Mouse (Mus musculus) G1E-ER4 (cell line): ENCODE data around the gene Lamc3. TPM values are rescaled to one million over a fixed set of nuclear protein-coding genes. Genes with fewer than 3 reads are reported as not detected.

ENCODE experiments used
- GATA1 ChIP-seq: IDR thresholded peaks from one replicate; pipeline ENCODE4 v1.8.0; 2012; ENCODE audit warnings: low read length, inconsistent platforms
- polyA plus RNA-seq: library from polyadenylated mRNA; stranded (reverse); fragments of >175 nt; gene quantifications from 2 replicates; pipeline ENCODE4 v1.2.3, GENCODE M21; 2012

Gene Lamc3
- polyA plus RNA-seq: not detected in 2 replicates

DNA sequence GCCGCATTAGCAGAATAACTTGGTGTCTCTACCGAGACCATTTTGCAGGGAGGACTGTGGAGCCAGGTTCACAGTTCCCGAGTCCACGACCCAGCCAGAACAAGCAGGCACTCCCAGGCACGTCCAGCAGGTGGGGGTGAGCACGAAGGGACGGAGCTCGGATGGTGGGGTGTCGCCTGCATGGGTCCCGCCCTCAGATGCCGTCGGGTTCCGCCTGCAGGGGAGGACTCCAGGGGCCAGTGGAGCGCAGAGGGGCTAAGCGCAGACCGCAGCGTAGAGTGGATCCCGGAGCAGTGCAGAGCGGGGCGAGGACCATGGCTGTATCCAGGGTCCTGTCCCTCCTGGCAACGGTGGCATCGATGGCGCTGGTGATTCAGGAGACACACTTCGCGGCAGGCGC lies at the start of gene Lamc3:
Gene Lamc3 (plus strand): TSS at position 262 of the 400 bp plus-strand sequence.
- TF ChIP-seq GATA1: no peak

DNA sequence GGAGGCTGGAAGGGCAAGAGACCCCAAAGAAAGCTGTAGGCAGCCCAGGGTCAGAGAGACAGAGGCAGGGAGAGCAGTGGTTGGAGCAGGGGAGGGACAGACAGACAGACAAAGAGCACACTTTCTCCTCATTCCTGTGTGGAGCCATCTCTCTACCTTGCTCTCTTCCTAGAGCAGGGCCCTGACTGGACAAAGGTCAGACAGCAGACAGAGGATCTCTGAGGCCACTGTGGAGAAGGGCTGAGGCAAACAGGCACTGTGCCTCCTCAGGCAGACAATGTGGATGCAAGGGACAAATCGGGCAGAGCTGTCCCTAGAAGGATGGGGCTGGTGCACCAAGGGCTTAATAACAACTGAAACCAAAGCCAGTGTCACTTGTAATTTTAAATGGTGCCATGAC lies 48.2 kb upstream of the Lamc3 start:
- no peak for TF ChIP-seq GATA1

- no peak for TF ChIP-seq GATA1
These were observed 42.4 kb upstream of the Lamc3 start for GRCm38 (mm10) chr2:31844729-31845136.

DNA sequence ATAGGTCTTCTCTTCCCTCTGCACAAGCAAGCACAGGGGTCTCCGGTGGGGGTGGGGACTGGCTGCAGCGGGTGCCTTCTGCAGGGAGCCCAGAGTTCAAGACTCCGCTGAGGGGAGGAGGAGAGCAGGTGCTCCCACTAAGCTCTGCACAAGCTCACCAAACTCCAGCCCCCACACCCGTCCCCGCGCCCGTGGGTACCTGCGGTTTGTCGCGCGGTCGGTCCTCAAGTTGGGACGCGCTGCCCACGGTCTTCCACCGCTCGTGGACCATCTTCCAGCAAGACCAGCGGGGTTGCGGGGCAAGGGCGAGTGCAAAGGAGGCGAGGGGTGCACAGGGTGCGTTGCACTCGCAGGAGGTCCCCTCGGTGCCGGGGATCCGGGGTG lies 41.6 kb upstream of the Lamc3 start:
- no peak for TF ChIP-seq GATA1

DNA sequence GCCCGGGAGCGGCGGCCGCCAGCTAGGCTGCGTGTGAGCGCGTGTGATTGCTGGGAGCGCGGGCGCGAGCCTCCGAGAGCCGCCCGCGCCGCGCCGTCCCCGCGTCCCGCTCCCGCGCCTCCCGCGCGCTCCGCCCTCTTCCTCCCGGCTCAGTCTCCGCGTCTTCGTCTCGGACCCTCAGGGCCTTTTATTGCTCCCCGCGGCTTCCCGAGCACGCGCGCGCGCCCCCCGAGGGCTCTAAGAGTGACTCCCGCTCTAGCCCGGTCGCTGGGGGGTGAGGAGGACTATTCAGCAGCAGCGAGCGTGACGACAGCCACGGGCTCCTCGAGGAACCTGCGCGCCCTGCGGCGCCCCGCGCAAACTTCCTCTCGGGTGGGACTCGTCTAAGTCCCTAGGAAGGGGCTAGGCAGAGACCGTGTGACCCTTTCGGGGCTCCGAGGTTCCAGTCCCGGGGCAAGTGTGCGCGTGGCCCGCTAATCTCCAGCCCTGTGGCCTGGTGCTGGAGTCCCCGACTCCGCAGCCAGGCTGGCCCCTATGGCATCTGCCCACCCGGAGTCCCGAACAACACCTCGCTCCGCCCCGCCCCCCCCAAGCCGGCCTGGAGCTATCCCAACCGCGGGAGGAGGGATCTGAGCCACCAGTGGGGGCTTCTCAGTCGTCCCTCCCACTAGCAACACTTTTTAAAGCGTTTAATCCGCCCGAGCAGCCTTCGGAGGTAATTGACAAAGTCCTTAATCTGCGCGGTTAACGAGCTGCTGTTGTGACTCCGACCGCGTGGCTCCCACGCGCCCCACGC lies 41.0 kb upstream of the Lamc3 start, which contains the start of gene Fibcd1:
Gene Fibcd1 (minus strand): TSS at position 110 of the 796 bp plus-strand sequence.
- TF ChIP-seq GATA1: no peak

DNA sequence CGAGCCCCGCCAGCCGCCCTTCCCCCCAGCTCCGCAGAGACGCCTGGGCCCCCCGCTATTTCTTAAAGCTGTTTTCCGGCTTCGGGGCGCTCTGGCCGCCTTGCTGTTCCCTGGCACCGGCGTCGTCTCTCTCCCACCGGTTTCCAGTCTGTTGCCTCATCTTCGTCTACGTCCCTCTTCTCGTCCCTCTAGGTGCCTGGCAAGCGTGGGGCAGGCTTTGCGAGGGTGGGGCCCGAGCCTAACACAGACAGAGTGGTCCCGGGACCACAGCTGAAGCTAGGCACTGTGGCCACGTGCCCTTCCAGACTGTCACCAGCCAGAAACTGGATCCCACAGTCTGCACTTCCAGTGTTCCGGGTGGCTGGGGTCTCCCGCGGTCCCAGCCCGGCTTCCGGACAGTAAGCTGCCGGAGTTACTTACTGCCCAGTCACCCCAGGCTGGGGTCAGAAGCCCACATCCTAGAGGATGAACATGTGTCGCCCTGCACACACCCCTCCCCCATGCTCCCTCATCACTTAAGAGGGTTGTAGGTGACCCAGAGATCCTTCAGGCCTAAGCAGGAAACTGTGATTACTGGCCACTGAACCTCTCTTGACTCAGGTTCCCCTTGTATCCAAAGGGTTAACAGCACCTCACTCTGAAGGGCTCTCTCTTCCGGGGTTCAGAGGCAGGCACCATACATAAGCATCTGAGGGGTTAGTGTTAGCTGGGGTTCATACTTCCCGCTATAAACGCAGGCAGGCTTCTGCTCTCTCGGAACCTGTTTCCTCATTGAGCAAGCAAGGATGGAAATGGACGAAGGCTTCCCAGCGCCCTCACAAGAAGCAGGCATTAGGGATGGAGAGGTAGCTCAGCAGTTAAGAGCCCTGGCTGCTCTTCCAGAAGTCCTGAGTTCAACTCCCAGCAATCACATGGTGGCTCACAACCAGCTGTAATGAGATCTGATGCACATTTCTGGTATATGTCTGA lies 40.1 kb upstream of the Lamc3 start:
- no peak for TF ChIP-seq GATA1

DNA sequence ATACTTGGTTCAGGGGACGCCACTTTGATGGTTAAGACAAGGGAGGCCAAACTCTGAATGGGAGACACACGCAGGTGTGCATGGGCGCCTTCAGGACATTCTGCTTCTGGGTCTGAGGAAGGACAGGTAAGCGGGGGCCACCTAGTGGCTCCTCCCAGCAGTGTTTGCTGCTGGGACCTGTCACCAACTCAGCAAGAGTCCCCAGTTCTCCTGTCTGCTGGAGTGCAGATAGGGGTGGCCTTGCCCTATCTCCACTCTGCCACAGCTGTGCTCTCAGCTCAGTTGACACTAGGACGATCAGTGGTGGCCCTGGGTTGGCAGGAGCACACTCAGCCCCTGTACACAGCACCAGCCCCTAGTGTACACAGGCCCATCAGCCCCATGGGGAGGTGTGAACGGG lies 39.2 kb upstream of the Lamc3 start:
- no peak for TF ChIP-seq GATA1

GRCm38 (mm10) chr2:31850141-31850540 lies 37.0 kb upstream of the Lamc3 start:
- TF ChIP-seq GATA1: no peak

DNA sequence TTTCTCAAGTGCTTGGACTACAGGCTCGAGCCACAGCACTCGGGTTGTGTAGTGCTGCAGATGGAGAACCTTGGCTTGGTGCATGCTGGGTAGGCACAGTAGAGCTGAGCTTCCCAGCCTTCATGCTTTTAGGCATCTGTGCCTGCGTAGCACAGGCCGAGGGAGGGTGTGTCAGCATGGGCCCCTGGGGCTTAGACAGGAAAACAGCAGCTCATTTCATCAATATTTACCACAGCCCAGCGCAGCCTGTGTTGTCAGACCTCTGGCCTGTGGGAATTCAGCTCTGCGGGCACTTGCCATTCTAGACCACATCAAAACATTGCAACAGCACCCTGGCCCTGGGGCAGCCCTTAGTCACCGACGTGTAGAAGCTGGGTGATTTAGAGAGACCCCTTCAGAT lies 31.1 kb upstream of the Lamc3 start:
- no peak for TF ChIP-seq GATA1

DNA sequence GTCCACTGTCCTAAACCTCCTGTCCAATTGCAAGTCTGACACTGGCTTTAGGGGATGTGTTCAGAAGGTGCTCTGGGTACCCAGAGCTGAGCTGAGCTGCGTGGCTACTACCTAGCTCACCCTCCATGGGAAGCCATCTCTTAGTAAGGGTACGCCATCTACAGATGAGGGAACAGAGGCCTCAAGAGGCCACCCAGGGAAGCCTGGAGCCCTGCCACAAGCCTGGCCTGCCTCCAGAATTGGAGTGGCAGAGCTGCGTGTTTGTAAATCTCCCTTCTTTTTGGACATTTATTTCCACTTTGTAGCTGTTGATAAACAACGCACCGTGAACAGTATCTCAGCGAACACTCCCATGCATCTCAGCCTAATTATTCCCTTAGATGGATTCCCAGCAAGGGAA lies 29.9 kb upstream of the Lamc3 start:
- no peak for TF ChIP-seq GATA1

- TF ChIP-seq GATA1: no peak
These were observed 28.6 kb upstream of the Lamc3 start for GRCm38 (mm10) chr2:31858500-31858899.

- TF ChIP-seq GATA1: no peak
These were observed 24.2 kb upstream of the Lamc3 start for GRCm38 (mm10) chr2:31862919-31863318.

- no peak for TF ChIP-seq GATA1
These were observed 23.3 kb upstream of the Lamc3 start for GRCm38 (mm10) chr2:31863766-31864165.

- TF ChIP-seq GATA1: no peak
These were observed 22.2 kb upstream of the Lamc3 start for GRCm38 (mm10) chr2:31864891-31865290.

DNA sequence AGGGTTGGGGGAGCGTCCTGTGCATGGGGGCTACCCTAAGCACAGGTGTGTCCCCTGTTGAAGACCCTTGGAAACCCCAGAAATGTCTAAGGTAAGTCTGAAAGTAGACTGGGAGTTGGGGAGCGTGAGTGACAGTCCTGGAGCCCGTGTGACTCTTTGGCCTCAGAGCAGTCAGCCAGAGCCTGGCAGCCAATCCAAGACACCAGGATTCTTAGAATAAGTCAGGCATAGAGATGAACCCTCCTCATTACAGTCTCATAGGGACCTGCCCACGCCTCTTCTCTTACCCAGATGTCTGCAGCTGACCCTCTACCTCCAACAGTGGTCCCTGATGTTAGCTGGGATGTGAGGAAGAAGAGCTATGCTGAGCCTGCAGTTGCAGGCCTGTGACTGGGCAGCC lies 21.8 kb upstream of the Lamc3 start:
- no peak for TF ChIP-seq GATA1

GRCm38 (mm10) chr2:31865794-31866193 lies 21.3 kb upstream of the Lamc3 start:
- no peak for TF ChIP-seq GATA1
